Mouse (Mus musculus) megakaryocyte, embryonic 14.5 days (primary cell): ENCODE measurements around the gene Vars.

Experiments
- FLI1 ChIP-seq: IDR thresholded peaks from 2 replicates; pipeline ENCODE4 v1.6.1; 2012; ENCODE audit warnings: low read length, inconsistent platforms, mixed read lengths
- GATA1 ChIP-seq: IDR thresholded peaks from 3 replicates; pipeline ENCODE4 v1.6.1; 2012; ENCODE audit warnings: mixed read lengths, low read length, inconsistent platforms, borderline replicate concordance

- no peak for TF ChIP-seq GATA1
- no peak for TF ChIP-seq FLI1
These were observed 18.5 kb upstream of the Vars start for GRCm38 (mm10) chr17:34982328-34982727.
